Mouse (Mus musculus) embryonic facial prominence, embryonic 15.5 days (tissue): ENCODE results near the gene Arl15. TPM values are rescaled to one million over a fixed set of nuclear protein-coding genes. Genes with fewer than 3 reads are reported as not detected.

ENCODE experiments used
- ATAC-seq: fragments of 200-750 bp; cut with Nextera tagmentation; 2 replicates; pipeline ENCODE4 v1.8.0; 2017; ENCODE audit warnings: low read depth, moderate TSS enrichment; ENCODE audit not compliant: insufficient number of reproducible peaks, low FRiP score, low TSS enrichment
- H3K27ac ChIP-seq: fragments of 300-500 bp; sonication (generic); replicated peaks from 2 replicates; pipeline ENCODE4 v1.5.1; 2015; ENCODE audit warnings: mild to moderate bottlenecking, inconsistent platforms
- H3K27me3 ChIP-seq: fragments of 300-500 bp; sonication (generic); 2 replicates; pipeline ENCODE4 v1.6.1; 2015; ENCODE audit warnings: inconsistent platforms
- H3K36me3 ChIP-seq: fragments of 300-500 bp; sonication (generic); 2 replicates; pipeline ENCODE4 v1.6.1; 2015; ENCODE audit warnings: mild to moderate bottlenecking, inconsistent platforms
- H3K4me1 ChIP-seq: fragments of 300-500 bp; sonication (generic); 2 replicates; pipeline ENCODE4 v1.6.1; 2015; ENCODE audit warnings: inconsistent platforms
- H3K4me2 ChIP-seq: fragments of 300-500 bp; sonication (generic); replicated peaks from 2 replicates; pipeline ENCODE4 v1.6.1; 2015; ENCODE audit warnings: mild to moderate bottlenecking, inconsistent platforms
- H3K4me3 ChIP-seq: fragments of 300-500 bp; sonication (generic); replicated peaks from 2 replicates; pipeline ENCODE4 v1.5.1; 2015; ENCODE audit warnings: mild to moderate bottlenecking, inconsistent platforms
- H3K9ac ChIP-seq: fragments of 300-500 bp; sonication (generic); 2 replicates; pipeline ENCODE4 v1.6.1; 2015; ENCODE audit warnings: inconsistent platforms
- H3K9me3 ChIP-seq: fragments of 300-500 bp; sonication (generic); replicated peaks from 2 replicates; pipeline ENCODE4 v1.6.1; 2016; ENCODE audit warnings: inconsistent platforms
- WGBS: fragments of 180-500 bp; shearing (Covaris S2); methylation state at CpG from one replicate; pipeline ENCODE4 v1.1.7; 2015; 5-methylcytosine and 5-hydroxymethylcytosine counted together
- polyA plus RNA-seq: library from polyadenylated mRNA; unstranded; fragments of >200 nt; fragmentation: Nextera tagmentation; extraction: Ambion mirVana; gene quantifications from 2 replicates; pipeline ENCODE4 v1.2.1, GENCODE M21; 2015

Gene Arl15
- polyA plus RNA-seq, 1 experiment from 2014 or later: 11.5 TPM

DNA sequence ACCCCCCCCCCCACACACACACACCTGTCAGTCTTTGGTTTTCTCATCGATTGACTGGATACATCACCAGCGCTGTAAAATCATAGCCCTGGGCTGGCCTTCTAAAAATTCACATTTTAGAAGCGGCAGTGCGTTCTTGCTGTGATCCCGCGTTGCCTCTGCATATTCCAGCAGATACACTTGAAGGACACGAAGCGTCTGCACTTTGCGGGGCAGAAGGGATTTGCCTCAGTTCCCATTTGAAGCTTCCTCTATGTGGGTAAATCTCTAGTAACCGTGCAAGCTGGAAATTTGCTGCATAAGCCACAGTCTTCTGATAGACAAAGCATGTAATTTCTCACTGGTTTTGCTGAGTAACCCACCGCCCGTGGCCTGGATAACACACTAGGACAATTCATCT lies 84.3 kb downstream of the Arl15 start:
- Histone ChIP-seq H3K9ac (no peak overlapping the region), H3K9me3 (no peaks in the 10 kb centered on the region), H3K27ac (no peak overlapping the region), H3K36me3 (no peaks in the 10 kb centered on the region), H3K27me3 (no peaks in the 10 kb centered on the region), H3K4me1 (peaks cover 11% of the 10 kb centered on the region; the same call in 1 of the 2 replicates), H3K4me3 (no peak overlapping the region), H3K4me2 (no peak overlapping the region)
- no peak for ATAC-seq
- 74% methylated on average over 12 of the region's 12 CpGs for WGBS

DNA sequence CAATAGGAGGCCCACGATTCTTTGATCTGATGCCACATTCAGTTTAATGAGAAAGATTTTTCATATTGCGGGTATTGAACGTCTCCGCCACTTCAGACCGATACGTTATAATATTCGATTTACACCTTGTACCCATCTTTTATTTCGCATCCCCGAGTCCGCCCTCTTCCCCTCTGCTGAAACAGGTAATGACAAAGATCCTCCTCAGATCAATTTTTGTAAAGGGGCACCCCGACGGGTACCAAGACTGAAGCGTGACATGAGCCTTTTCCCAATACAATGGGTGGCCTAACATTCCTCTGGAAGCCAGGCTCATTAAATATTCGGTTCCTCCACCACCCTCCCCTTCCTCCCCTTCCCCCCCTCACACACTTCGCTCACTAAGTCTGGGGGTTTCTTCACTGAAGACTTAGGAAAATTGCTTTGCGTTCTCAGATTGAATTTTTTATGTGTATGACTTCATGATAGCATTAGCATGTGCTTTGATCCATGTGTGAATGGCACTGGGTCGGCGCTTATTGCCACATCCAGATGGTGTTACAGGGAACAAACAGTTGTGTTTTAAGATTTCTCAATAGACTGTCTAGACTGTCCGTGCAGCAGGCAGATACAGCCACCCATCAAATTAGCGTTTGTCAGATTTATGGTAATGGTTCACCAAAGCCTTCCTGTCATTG lies 85.5 kb downstream of the Arl15 start:
- H3K36me3 ChIP-seq: no peaks in the 10 kb centered on the region
- no peak overlapping the region for H3K27ac ChIP-seq
- no peak for ATAC-seq
- H3K4me3 ChIP-seq: no peak overlapping the region
- no peak overlapping the region for H3K4me2 ChIP-seq
- H3K4me1 ChIP-seq: peaks cover 11% of the 10 kb centered on the region; the same call in 1 of the 2 replicates
- 47% methylated on average over 20 of the region's 20 CpGs for WGBS
- no peaks in the 10 kb centered on the region for H3K27me3 ChIP-seq
- no peaks in the 10 kb centered on the region for H3K9me3 ChIP-seq
- no peak overlapping the region for H3K9ac ChIP-seq

DNA sequence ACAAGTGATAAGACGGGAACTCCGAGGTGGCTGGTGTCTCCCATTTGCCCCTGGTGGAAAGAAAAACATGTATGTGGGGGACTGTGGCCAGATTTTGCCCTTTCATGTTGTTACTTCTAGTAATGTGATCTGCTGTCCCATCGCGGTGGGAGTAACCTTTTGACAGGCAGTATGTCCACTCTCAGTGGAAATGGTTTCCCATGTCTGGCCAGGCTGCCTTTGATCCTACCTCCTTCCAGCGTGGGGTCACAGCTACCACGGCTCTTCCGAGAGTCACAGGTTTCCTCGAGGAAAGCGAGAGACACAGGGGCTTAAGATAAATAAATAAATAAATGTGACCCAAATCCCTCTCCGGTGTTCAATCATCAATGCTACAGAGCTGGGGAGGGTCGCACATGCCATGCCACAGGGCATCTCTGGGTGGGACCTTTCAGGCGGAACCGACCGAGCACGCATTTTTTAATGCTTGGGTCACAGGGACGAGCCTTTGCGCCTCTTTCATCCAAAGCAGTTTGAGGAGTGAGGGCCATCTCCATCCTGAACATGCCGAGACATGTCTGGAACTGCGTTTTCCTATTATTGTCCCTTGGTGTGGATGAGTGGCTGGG lies 86.4 kb downstream of the Arl15 start:
- H3K27ac ChIP-seq: no peak overlapping the region
- 37% methylated on average over 19 of the region's 19 CpGs for WGBS
- peaks cover 11% of the 10 kb centered on the region; the same call in 1 of the 2 replicates for H3K4me1 ChIP-seq
- no peak for ATAC-seq
- H3K4me3 ChIP-seq: no peak overlapping the region
- H3K4me2 ChIP-seq: 0 out of 2 replicates have a peak overlapping the region, but pooled peaks have one; percentile 1
- H3K9ac ChIP-seq: no peak overlapping the region
- H3K27me3 ChIP-seq: no peaks in the 10 kb centered on the region
- no peaks in the 10 kb centered on the region for H3K9me3 ChIP-seq
- H3K36me3 ChIP-seq: no peaks in the 10 kb centered on the region

DNA sequence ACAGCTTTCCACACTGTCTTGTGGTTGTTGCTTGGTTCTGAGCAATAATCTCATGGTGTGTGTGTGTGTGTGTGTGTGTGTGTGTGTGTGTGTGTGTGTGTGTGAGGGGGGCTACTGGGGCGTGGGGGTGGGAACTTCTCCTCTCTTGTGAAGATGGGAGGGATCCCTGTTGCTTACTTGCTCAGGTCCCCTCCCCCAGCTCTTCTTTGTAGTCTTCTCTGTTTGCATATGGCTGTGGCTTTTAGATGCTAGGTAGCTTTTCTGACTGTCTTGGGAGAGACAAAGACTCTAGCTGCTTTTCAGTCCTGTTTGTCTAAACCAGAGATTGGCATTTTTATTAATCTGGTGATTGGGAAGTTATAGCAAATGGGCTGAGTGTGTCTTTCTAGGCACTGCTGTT lies 88.7 kb downstream of the Arl15 start:
- no peak overlapping the region for H3K4me3 ChIP-seq
- H3K4me2 ChIP-seq: no peak overlapping the region
- no peak overlapping the region for H3K9ac ChIP-seq
- ATAC-seq: no peak
- no peaks in the 10 kb centered on the region for H3K36me3 ChIP-seq
- no peaks in the 10 kb centered on the region for H3K9me3 ChIP-seq
- 29% methylated on average over 1 of the region's 1 CpGs for WGBS
- peaks cover 21% of the 10 kb centered on the region for H3K4me1 ChIP-seq
- H3K27me3 ChIP-seq: no peaks in the 10 kb centered on the region
- H3K27ac ChIP-seq: no peak overlapping the region

DNA sequence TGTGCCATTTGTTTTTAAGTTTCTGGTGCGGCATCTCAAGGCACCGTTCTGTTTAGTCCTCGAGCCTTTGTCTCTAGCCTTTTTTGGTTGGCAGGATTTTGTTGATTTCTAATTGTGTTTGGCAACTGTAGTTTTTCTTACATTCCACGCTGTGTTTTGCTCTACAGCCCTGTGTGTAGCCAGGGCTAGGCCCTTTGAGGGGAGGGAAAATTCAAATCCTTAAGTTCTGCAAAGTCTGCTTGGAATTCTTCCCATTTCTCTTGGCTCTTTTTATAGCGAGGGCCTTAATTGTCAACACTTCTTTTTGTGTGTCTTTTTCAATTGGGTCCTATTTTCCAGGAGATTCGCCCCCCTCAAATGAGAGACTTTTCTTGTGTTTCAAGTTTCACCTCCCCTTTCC lies 92.8 kb downstream of the Arl15 start:
- H3K9ac ChIP-seq: no peak overlapping the region
- peaks cover 24% of the 10 kb centered on the region for H3K4me1 ChIP-seq
- H3K27me3 ChIP-seq: no peaks in the 10 kb centered on the region
- WGBS: 64% methylated on average over 6 of the region's 6 CpGs
- H3K36me3 ChIP-seq: no peaks in the 10 kb centered on the region
- H3K4me2 ChIP-seq: no peak overlapping the region
- H3K27ac ChIP-seq: no peak overlapping the region
- no peak for ATAC-seq
- H3K4me3 ChIP-seq: no peak overlapping the region
- no peaks in the 10 kb centered on the region for H3K9me3 ChIP-seq

DNA sequence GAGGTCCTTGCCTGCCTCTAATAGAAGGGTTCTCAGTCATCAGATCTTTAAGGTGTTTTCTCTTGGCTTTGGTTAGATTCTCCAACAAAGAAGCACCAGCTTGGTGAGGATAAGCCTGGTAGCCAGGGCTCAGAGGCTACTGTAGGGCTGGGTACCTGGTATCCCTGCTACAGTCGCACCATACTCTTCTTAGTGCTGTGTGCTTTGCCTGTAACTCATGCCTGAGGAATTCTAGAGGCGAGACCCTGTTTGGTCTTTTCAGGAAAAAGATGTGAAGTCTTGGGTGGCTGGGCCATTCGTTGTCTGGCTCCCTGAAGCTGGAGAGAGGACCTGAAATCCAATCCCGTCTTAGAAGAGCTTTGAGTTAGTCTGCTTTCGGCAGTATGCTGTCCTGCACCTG lies 93.8 kb downstream of the Arl15 start:
- no peak overlapping the region for H3K4me3 ChIP-seq
- 58% methylated on average over 5 of the region's 5 CpGs for WGBS
- no peaks in the 10 kb centered on the region for H3K9me3 ChIP-seq
- no peaks in the 10 kb centered on the region for H3K36me3 ChIP-seq
- no peak overlapping the region for H3K27ac ChIP-seq
- no peak for ATAC-seq
- H3K27me3 ChIP-seq: no peaks in the 10 kb centered on the region
- H3K4me2 ChIP-seq: no peak overlapping the region
- peaks cover 24% of the 10 kb centered on the region for H3K4me1 ChIP-seq
- no peak overlapping the region for H3K9ac ChIP-seq

DNA sequence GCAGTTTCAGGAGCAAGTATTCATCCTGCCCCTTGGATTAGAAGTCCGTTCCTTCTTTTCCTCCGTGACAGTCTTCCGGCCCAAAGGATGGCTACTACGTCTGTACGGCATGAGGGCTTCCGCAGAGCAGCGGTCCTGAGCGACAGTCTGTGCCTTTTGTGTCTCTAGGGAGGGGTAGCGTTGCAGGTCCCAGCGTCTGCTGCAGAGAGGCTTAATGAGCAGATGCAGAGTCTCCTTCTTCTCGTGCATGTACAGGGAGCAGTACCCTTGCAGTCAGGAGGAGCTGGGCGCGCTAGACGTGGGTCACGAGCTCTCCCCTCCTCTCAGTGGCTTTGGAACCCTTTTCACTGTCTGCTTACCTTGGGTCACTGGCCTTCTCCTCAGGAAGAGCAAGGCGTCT lies 94.4 kb downstream of the Arl15 start:
- 51% methylated on average over 16 of the region's 16 CpGs for WGBS
- peaks cover 24% of the 10 kb centered on the region for H3K4me1 ChIP-seq
- no peak overlapping the region for H3K4me3 ChIP-seq
- H3K27me3 ChIP-seq: no peaks in the 10 kb centered on the region
- H3K4me2 ChIP-seq: no peak overlapping the region
- no peaks in the 10 kb centered on the region for H3K9me3 ChIP-seq
- no peak overlapping the region for H3K9ac ChIP-seq
- ATAC-seq: no peak
- H3K27ac ChIP-seq: no peak overlapping the region
- H3K36me3 ChIP-seq: no peaks in the 10 kb centered on the region

DNA sequence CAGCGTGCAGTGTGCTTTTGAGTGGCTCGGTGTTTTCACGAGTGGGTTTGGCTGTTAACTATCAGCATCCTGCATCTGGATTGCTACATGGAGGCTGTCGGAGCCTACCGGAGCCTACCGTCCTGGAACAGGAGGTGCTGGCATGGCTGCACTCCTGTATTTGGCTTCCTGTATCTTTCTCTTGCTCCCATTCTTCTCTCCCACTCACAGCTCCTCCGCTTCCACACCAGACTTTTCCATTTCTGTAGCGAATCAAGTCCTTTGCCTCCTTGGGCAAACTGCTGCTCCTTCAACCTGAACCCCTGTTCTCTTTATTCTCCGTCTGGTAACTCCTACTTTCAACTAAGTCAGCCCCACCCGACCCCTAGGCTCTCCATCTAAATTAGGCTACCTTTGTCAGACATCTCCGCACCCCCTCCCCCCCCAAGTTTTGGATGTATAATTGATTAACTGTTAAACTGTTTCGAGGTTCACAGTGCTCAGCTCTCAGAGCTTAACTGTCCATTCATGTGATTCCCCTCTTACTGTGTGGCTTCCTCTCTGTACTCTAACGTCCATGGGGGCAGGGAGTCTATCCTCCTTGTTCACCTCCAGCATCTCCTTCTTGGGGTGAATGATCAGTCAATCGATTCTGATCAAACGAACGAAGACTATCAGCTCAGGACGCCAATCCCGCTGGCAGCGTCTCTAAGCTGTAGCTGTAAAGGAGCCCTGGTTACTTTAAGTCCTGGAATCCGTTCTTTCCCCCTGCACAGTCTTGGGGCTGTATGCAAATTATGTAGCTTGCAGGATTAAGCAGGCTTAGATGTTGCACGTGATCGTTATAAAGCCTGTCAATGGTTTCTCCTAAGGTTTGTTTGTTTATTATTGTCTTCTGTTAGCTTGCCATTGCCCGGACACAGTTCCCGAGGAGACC lies 95.1 kb downstream of the Arl15 start:
- Histone ChIP-seq H3K4me3 (no peak overlapping the region), H3K4me2 (no peak overlapping the region), H3K36me3 (no peaks in the 10 kb centered on the region), H3K9ac (no peak overlapping the region), H3K27me3 (no peaks in the 10 kb centered on the region), H3K9me3 (no peaks in the 10 kb centered on the region), H3K27ac (no peak overlapping the region), H3K4me1 (peaks cover 24% of the 10 kb centered on the region)
- ATAC-seq: no peak
- 70% methylated on average over 24 of the region's 24 CpGs for WGBS

DNA sequence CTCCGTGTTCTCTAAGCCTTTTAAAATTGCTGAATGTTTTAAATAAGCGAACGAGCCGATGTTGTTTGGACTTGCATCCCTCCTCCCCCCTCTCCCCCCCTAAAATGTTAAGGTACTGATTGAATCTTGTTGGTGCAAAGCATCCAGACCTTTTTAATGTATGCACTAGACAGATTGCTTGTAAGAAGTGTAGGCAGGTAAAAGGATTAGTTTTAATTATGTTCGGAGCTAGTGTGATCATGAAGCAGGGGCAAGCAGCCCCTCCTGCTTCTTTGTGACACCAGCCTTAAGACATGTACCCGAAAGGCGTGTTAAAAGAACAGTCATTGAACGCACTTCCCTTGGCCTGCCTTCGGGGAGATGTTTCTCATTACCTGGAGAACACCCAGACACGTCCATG lies 102.4 kb downstream of the Arl15 start:
- H3K27ac ChIP-seq: peak overlapping the region; percentile 60; the same call in 1 of the 2 replicates
- ATAC-seq: no peak; the same call in 1 of the 2 replicates
- WGBS: 45% methylated on average over 10 of the region's 10 CpGs

DNA sequence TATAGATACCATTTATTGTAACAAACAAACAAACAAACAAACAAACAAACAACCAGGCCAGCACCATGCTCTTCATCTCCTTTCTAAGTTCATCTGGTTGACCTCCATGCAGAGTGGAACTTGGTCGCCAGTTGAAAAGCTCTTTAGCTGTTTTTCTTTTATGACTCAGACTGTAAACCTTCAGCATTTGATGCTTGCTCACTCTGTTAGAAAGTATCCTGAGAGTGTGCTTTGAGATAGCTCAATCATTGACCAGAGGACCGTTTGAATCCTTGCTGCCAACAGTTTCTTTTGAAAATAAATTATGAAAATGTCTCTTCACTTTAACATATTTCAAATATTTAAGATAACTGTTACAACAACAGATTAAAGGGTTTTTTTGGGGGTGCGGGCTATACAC lies 103.2 kb downstream of the Arl15 start:
- no peak for ATAC-seq
- H3K4me2 ChIP-seq: no peak overlapping the region
- H3K36me3 ChIP-seq: no peaks in the 10 kb centered on the region
- H3K4me3 ChIP-seq: no peak overlapping the region
- no peak overlapping the region for H3K27ac ChIP-seq
- 0 out of 2 replicates have a peak, but pooled peaks cover 3% of the 10 kb centered on the region for H3K4me1 ChIP-seq
- H3K9ac ChIP-seq: no peak overlapping the region
- 78% methylated on average over 3 of the region's 3 CpGs for WGBS
- no peaks in the 10 kb centered on the region for H3K27me3 ChIP-seq
- H3K9me3 ChIP-seq: no peaks in the 10 kb centered on the region

More for the DNA sequence above, 102.4 kb downstream of the Arl15 start:
- no peak overlapping the region for H3K4me3 ChIP-seq
- peak overlapping the region; percentile 6; the same call in 1 of the 2 replicates for H3K4me2 ChIP-seq
- no peak overlapping the region for H3K9ac ChIP-seq
- no peaks in the 10 kb centered on the region for H3K27me3 ChIP-seq
- no peaks in the 10 kb centered on the region for H3K36me3 ChIP-seq
- 0 out of 2 replicates have a peak, but pooled peaks cover 3% of the 10 kb centered on the region for H3K4me1 ChIP-seq
- no peaks in the 10 kb centered on the region for H3K9me3 ChIP-seq

DNA sequence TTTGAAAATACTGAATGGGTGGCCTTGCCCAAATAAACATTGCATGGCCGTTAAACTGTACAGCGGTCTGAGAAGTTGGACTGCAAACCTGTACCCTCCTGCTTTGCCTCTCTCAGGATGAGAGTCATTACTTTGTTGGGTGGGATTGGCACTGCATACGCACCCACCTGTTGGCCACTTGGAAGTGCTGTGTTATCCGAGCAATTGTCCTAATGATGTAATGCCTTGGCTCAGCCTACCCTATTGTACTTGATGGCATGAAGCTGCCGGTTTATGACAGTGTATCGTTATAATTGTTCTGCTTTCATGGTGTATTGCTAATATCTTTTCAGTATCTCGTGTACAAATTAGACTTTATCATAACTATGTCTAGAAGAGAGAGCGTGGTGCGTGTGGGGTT lies 103.6 kb downstream of the Arl15 start:
- ATAC-seq: no peak
- 80% methylated on average over 9 of the region's 9 CpGs for WGBS
- H3K9ac ChIP-seq: no peak overlapping the region

More for the DNA sequence above, 103.6 kb downstream of the Arl15 start:
- no peaks in the 10 kb centered on the region for H3K9me3 ChIP-seq
- H3K4me2 ChIP-seq: no peak overlapping the region
- 0 out of 2 replicates have a peak, but pooled peaks cover 3% of the 10 kb centered on the region for H3K4me1 ChIP-seq
- H3K27ac ChIP-seq: no peak overlapping the region
- H3K4me3 ChIP-seq: no peak overlapping the region
- no peaks in the 10 kb centered on the region for H3K27me3 ChIP-seq
- no peaks in the 10 kb centered on the region for H3K36me3 ChIP-seq
